Mouse (Mus musculus) forebrain, embryonic 14.5 days (tissue): ENCODE results near the gene Hbs1l. TPM values are rescaled to one million over a fixed set of nuclear protein-coding genes. Genes with fewer than 3 reads are reported as not detected.

Source experiments
- ATAC-seq: fragments of 200-750 bp; cut with Nextera tagmentation; 2 replicates; pipeline ENCODE4 v1.8.0; 2017; ENCODE audit warnings: mild to moderate bottlenecking, moderate library complexity
- DNase-seq: peaks from one replicate; pipeline ENCODE4 v3.0.0-alpha.2; 2015; ENCODE audit warnings: low spot score
- H3K27ac ChIP-seq: fragments of 300-500 bp; sonication (generic); 2 replicates; pipeline ENCODE4 v1.5.1; 2014; ENCODE audit warnings: low read depth, mild to moderate bottlenecking, control low read depth, low read length, moderate library complexity
- H3K27me3 ChIP-seq: fragments of 300-500 bp; sonication (generic); replicated peaks from 2 replicates; pipeline ENCODE4 v1.6.1; 2014; ENCODE audit warnings: low read length, control low read depth, mixed read lengths; ENCODE audit not compliant: control insufficient read depth, insufficient read depth
- H3K36me3 ChIP-seq: fragments of 300-500 bp; sonication (generic); 2 replicates; pipeline ENCODE4 v1.6.1; 2014; ENCODE audit warnings: low read length, control low read depth; ENCODE audit not compliant: control insufficient read depth, insufficient read depth
- H3K4me1 ChIP-seq: fragments of 300-500 bp; sonication (generic); 2 replicates; pipeline ENCODE4 v1.6.1; 2014; ENCODE audit warnings: antibody characterized with exemption, low read length, control low read depth; ENCODE audit not compliant: control insufficient read depth, insufficient read depth
- H3K4me2 ChIP-seq: fragments of 300-500 bp; sonication (generic); 2 replicates; pipeline ENCODE4 v1.6.1; 2014; ENCODE audit warnings: mild to moderate bottlenecking, control low read depth, low read length
- H3K4me3 ChIP-seq: fragments of 300-500 bp; sonication (generic); 2 replicates; pipeline ENCODE4 v1.5.1; 2014; ENCODE audit warnings: low read depth, low read length, control low read depth
- H3K9ac ChIP-seq: fragments of 300-500 bp; sonication (generic); 2 replicates; pipeline ENCODE4 v1.6.1; 2014; ENCODE audit warnings: mild to moderate bottlenecking, low read length, control low read depth, moderate library complexity
- H3K9me3 ChIP-seq: fragments of 300-500 bp; sonication (generic); replicated peaks from 2 replicates; pipeline ENCODE4 v1.6.1; 2016; ENCODE audit warnings: low read length, control low read depth, mixed read lengths; ENCODE audit not compliant: control insufficient read depth
- WGBS: fragments of 180-500 bp; shearing (Covaris S2); extraction: QIAGEN DNeasy Blood & Tissue Kit; methylation state at CpG from one replicate; pipeline ENCODE4 v1.1.7; 2014; 5-methylcytosine and 5-hydroxymethylcytosine counted together
- polyA plus RNA-seq: library from polyadenylated mRNA; unstranded; fragments of >200 nt; fragmentation: Nextera tagmentation; extraction: Ambion mirVana; gene quantifications from 2 replicates; pipeline ENCODE4 v1.2.1, GENCODE M21; 2014

Gene Hbs1l
- polyA plus RNA-seq, 1 experiment from 2014 or later, result 95.0 TPM

GRCm38 (mm10) chr10:21349946-21350345 lies 54.2 kb downstream of the Hbs1l start:
- Histone ChIP-seq H3K27ac (no peak overlapping the region), H3K9ac (no peak overlapping the region), H3K4me1 (no peaks in the 10 kb centered on the region), H3K4me3 (no peak overlapping the region), H3K27me3 (no peaks in the 10 kb centered on the region), H3K36me3 (peaks cover 74% of the 10 kb centered on the region), H3K4me2 (no peak overlapping the region), H3K9me3 (no peaks in the 10 kb centered on the region)
- WGBS, result 86% methylated on average over 2 of the region's 2 CpGs
- no peak for ATAC-seq
- no peak for DNase-seq

DNA sequence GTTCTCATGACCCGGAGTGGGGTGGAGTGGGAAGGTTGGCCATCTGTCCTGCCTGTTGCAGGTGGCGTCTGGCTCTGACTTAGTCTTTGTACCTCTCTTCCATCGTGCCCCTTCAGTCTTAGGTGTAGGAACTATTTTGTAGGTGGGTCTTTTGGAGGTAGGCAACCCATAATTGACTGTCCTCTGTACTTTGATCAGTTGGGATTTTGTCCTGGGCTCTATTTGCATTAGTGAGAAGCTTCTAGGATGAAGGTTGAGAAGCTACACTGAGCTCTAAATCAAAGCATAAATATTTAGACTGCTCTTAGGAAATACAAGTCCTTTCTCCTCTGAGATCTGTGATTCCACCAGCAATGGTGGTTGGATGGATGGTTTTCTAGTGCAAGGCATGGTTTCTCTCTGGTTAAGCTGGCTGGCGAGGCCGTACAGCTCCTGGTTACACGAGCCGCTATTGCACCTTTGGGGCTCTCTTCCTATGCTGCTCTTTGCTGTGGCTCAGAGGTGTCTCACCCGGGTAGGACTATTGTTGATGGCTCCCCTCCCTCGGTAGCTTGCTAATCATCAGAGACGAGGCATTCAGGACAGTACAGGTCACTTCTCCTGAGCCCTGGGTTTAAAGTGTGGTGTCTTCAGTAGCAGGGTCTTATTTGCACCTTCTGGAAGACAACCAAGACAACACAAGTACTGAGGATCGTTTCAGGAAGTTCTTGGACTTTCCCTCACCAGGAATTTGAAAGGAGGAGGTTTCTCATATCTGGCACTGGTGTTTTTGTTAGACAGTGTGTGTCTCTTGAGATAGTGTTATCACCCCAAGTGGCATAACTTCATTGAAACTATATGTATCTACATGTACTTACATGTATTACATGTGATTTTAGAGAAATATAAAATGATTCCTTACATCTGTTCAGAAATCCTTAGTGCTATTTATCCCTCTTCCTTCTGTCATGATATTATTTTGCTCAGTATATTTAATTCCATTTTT lies 55.0 kb downstream of the Hbs1l start:
- Histone ChIP-seq H3K4me1 (no peaks in the 10 kb centered on the region), H3K36me3 (peaks cover 65% of the 10 kb centered on the region)

GRCm38 (mm10) chr10:21351766-21352165 lies 56.0 kb downstream of the Hbs1l start:
- no peaks in the 10 kb centered on the region for H3K4me1 ChIP-seq
- DNase-seq (no peak), ATAC-seq (no peak)
- H3K36me3 ChIP-seq, result peaks cover 69% of the 10 kb centered on the region
- H3K4me2 ChIP-seq, result no peak overlapping the region
- no peak overlapping the region for H3K27ac ChIP-seq
- H3K9me3 ChIP-seq, result no peaks in the 10 kb centered on the region
- WGBS, result 79% methylated on average over 12 of the region's 12 CpGs
- no peaks in the 10 kb centered on the region for H3K27me3 ChIP-seq
- H3K9ac ChIP-seq, result no peak overlapping the region
- H3K4me3 ChIP-seq, result no peak overlapping the region

More for the DNA sequence above, 55.0 kb downstream of the Hbs1l start:
- Histone ChIP-seq H3K4me3 (no peak overlapping the region), H3K9ac (no peak overlapping the region), H3K27ac (no peak overlapping the region), H3K4me2 (no peak overlapping the region), H3K9me3 (no peaks in the 10 kb centered on the region), H3K27me3 (no peaks in the 10 kb centered on the region)
- ATAC-seq, result no peak
- WGBS, result 83% methylated on average over 11 of the region's 11 CpGs
- no peak for DNase-seq

GRCm38 (mm10) chr10:21353890-21354289 lies 58.1 kb downstream of the Hbs1l start:
- Histone ChIP-seq H3K9ac (no peak overlapping the region), H3K27me3 (no peaks in the 10 kb centered on the region), H3K4me2 (no peak overlapping the region), H3K4me3 (no peak overlapping the region), H3K9me3 (no peaks in the 10 kb centered on the region), H3K27ac (no peak overlapping the region), H3K4me1 (no peaks in the 10 kb centered on the region), H3K36me3 (peaks cover 69% of the 10 kb centered on the region)
- 82% methylated on average over 5 of the region's 5 CpGs for WGBS
- ATAC-seq (no peak), DNase-seq (no peak)

GRCm38 (mm10) chr10:21354506-21354905 lies 58.7 kb downstream of the Hbs1l start:
- H3K36me3 ChIP-seq, result peaks cover 70% of the 10 kb centered on the region
- no peaks in the 10 kb centered on the region for H3K4me1 ChIP-seq
- no peaks in the 10 kb centered on the region for H3K9me3 ChIP-seq
- no peak overlapping the region for H3K9ac ChIP-seq
- no peak overlapping the region for H3K4me3 ChIP-seq
- DNase-seq (no peak), ATAC-seq (no peak)
- no peak overlapping the region for H3K4me2 ChIP-seq
- no peaks in the 10 kb centered on the region for H3K27me3 ChIP-seq
- 92% methylated on average over 7 of the region's 7 CpGs for WGBS
- no peak overlapping the region for H3K27ac ChIP-seq

DNA sequence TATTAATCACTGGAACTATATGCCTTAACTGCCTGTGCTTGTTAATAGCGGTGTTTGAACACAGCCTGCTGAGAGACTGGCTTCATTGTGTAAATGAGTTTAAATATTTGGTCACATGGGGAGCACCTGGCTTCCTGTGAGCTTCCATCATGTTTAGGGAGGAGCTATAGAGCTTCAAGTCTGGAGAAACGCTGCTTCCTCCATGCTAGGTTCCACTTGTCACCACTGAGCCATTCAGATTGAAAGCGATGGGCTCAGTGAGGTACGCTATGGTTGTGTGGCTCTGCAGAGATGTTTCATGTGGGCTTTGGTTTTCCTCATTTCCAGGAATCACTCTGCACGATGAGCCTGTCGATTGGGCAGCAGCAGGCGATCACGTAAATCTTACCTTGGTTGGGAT lies 62.2 kb downstream of the Hbs1l start:
- Histone ChIP-seq H3K4me3 (no peak overlapping the region), H3K27ac (no peak overlapping the region), H3K4me1 (no peaks in the 10 kb centered on the region), H3K36me3 (peaks cover 64% of the 10 kb centered on the region), H3K27me3 (no peaks in the 10 kb centered on the region), H3K9ac (no peak overlapping the region), H3K4me2 (no peak overlapping the region), H3K9me3 (no peaks in the 10 kb centered on the region)
- ATAC-seq (no peak), DNase-seq (no peak)
- 94% methylated on average over 8 of the region's 8 CpGs for WGBS

- Histone ChIP-seq H3K36me3 (peaks cover 61% of the 10 kb centered on the region), H3K4me2 (no peak overlapping the region), H3K9ac (no peak overlapping the region), H3K27ac (no peak overlapping the region), H3K9me3 (no peaks in the 10 kb centered on the region), H3K4me3 (no peak overlapping the region), H3K27me3 (no peaks in the 10 kb centered on the region), H3K4me1 (no peaks in the 10 kb centered on the region)
- no peak for DNase-seq
- ATAC-seq, result no peak
- WGBS, result 97% methylated on average over 4 of the region's 4 CpGs
Observed at GRCm38 (mm10) chr10:21359086-21359485, 63.3 kb downstream of the Hbs1l start.

GRCm38 (mm10) chr10:21361871-21362270 lies 66.1 kb downstream of the Hbs1l start:
- Histone ChIP-seq H3K36me3 (peaks cover 64% of the 10 kb centered on the region), H3K27me3 (no peaks in the 10 kb centered on the region), H3K9ac (no peak overlapping the region), H3K4me1 (no peaks in the 10 kb centered on the region), H3K27ac (no peak overlapping the region), H3K4me2 (no peak overlapping the region), H3K9me3 (no peaks in the 10 kb centered on the region), H3K4me3 (no peak overlapping the region)
- no peak for DNase-seq
- ATAC-seq, result no peak
- WGBS, result 92% methylated on average over 7 of the region's 7 CpGs

- H3K9ac ChIP-seq, result no peak overlapping the region
- H3K36me3 ChIP-seq, result peaks cover 68% of the 10 kb centered on the region
- 95% methylated on average over 4 of the region's 4 CpGs for WGBS
- no peak for ATAC-seq
- H3K4me2 ChIP-seq, result no peak overlapping the region
- no peak for DNase-seq
- H3K27me3 ChIP-seq, result no peaks in the 10 kb centered on the region
- H3K4me3 ChIP-seq, result no peak overlapping the region
- H3K27ac ChIP-seq, result no peak overlapping the region
- H3K4me1 ChIP-seq, result no peaks in the 10 kb centered on the region
- H3K9me3 ChIP-seq, result no peaks in the 10 kb centered on the region
Observed at GRCm38 (mm10) chr10:21363297-21363696, 67.5 kb downstream of the Hbs1l start.
